Mouse (Mus musculus): Measurements from ENCODE around the gene Prdm16.

GRCm38 (mm10) chr4:154471447-154472101 is 165.1 kb downstream of the Prdm16 start:
- TF ChIP-seq EP300 (IDR thresholded peaks at IDR 0.05; ENCODE audit: low read depth), result no peak
- TF ChIP-seq CTCF (IDR thresholded peaks at IDR 0.05; ENCODE audit: low read depth), result no peak

All from liver, postnatal 0 days (tissue).